Mouse (Mus musculus) heart, embryonic 12.5 days (tissue): ENCODE data around the gene Cd300ld3. TPM values are rescaled to one million over a fixed set of nuclear protein-coding genes. Genes with fewer than 3 reads are reported as not detected.
A peak's percentile ranks its signal among the peaks of the same experiment; 100 is the strongest.

Experiments used
- ATAC-seq: fragments of 200-750 bp; cut with Nextera tagmentation; 2 replicates; pipeline ENCODE4 v1.8.0; 2017; ENCODE audit warnings: moderate TSS enrichment, moderate library complexity; ENCODE audit not compliant: insufficient number of reproducible peaks, low FRiP score
- H3K27ac ChIP-seq: fragments of 300-500 bp; sonication (generic); 2 replicates; pipeline ENCODE4 v1.5.1; 2016; ENCODE audit warnings: mild to moderate bottlenecking, moderate library complexity; ENCODE audit not compliant: poor library complexity, severe bottlenecking
- H3K27me3 ChIP-seq: fragments of 300-500 bp; sonication (generic); replicated peaks from 2 replicates; pipeline ENCODE4 v1.6.1; 2016; ENCODE audit warnings: mild to moderate bottlenecking, moderate library complexity
- H3K36me3 ChIP-seq: fragments of 300-500 bp; sonication (generic); 2 replicates; pipeline ENCODE4 v1.6.1; 2016; ENCODE audit warnings: mild to moderate bottlenecking, moderate library complexity
- H3K4me1 ChIP-seq: fragments of 300-500 bp; sonication (generic); replicated peaks from 2 replicates; pipeline ENCODE4 v1.6.1; 2016; ENCODE audit warnings: mild to moderate bottlenecking
- H3K4me2 ChIP-seq: fragments of 300-500 bp; sonication (generic); 2 replicates; pipeline ENCODE4 v1.6.1; 2016; ENCODE audit warnings: mild to moderate bottlenecking, moderate library complexity
- H3K4me3 ChIP-seq: fragments of 300-500 bp; sonication (generic); 2 replicates; pipeline ENCODE4 v1.5.1; 2016; ENCODE audit warnings: mild to moderate bottlenecking
- H3K9ac ChIP-seq: fragments of 300-500 bp; sonication (generic); 2 replicates; pipeline ENCODE4 v1.6.1; 2016; ENCODE audit warnings: mild to moderate bottlenecking, moderate library complexity
- H3K9me3 ChIP-seq: fragments of 300-500 bp; sonication (generic); replicated peaks from 2 replicates; pipeline ENCODE4 v1.6.1; 2016; ENCODE audit warnings: mild to moderate bottlenecking, moderate library complexity
- WGBS: fragments of 180-500 bp; shearing (Covaris S2); methylation state at CpG from one replicate; pipeline ENCODE4 v1.1.7; 2016; 5-methylcytosine and 5-hydroxymethylcytosine counted together
- polyA plus RNA-seq: library from polyadenylated mRNA; unstranded; fragments of >200 nt; fragmentation: Nextera tagmentation; extraction: Ambion mirVana; gene quantifications from 2 replicates; pipeline ENCODE4 v1.2.1, GENCODE M21; 2016

Cd300ld3 gene
- polyA plus RNA-seq = not detected in 2 replicates

- no peaks in the 10 kb centered on the region for H3K9me3 ChIP-seq
- no peak within 1 kb of the TSS for H3K4me2 ChIP-seq
- H3K4me1 ChIP-seq = no peaks in the 10 kb centered on the region
- no peak for ATAC-seq
- H3K4me3 ChIP-seq = no peak within 1 kb of the TSS
- no peaks in the 10 kb centered on the region for H3K36me3 ChIP-seq
- H3K27me3 ChIP-seq = 0 out of 2 replicates have a peak, but pooled peaks cover 3% of the 10 kb centered on the region
- no peak within 1 kb of the TSS for H3K27ac ChIP-seq
- no peak within 1 kb of the TSS for H3K9ac ChIP-seq
- WGBS = 51% methylated on average over 2 of the region's 2 CpGs
Measured at GRCm38 (mm10) chr11:115048259-115048658, at the start of gene Cd300ld3. Gene Cd300ld3 (minus strand): TSS chr11:115048409.

- no peak for ATAC-seq
- Histone ChIP-seq H3K9ac (no peak overlapping the region), H3K27me3 (peaks cover 47% of the 10 kb centered on the region), H3K4me2 (peak overlapping the region; percentile 28; the same call in 1 of the 2 replicates), H3K27ac (no peak overlapping the region), H3K36me3 (no peaks in the 10 kb centered on the region), H3K9me3 (peaks cover 6% of the 10 kb centered on the region; the same call in 1 of the 2 replicates), H3K4me3 (no peak overlapping the region), H3K4me1 (peaks cover 9% of the 10 kb centered on the region; the same call in 1 of the 2 replicates)
- WGBS = 17% methylated on average over 4 of the region's 4 CpGs
Measured at GRCm38 (mm10) chr11:115092140-115092539, 43.9 kb upstream of the Cd300ld3 start.

- H3K9me3 ChIP-seq = peaks cover 6% of the 10 kb centered on the region; the same call in 1 of the 2 replicates
- no peaks in the 10 kb centered on the region for H3K36me3 ChIP-seq
- H3K4me3 ChIP-seq = no peak within 1 kb of the TSS
- peaks cover 47% of the 10 kb centered on the region for H3K27me3 ChIP-seq
- 2% methylated on average over 36 of the region's 36 CpGs for WGBS
- no peak within 1 kb of the TSS for H3K9ac ChIP-seq
- no peak for ATAC-seq
- H3K27ac ChIP-seq = no peak within 1 kb of the TSS
- peaks cover 9% of the 10 kb centered on the region; the same call in 1 of the 2 replicates for H3K4me1 ChIP-seq
- peak within 1 kb of the TSS; percentile 28 for H3K4me2 ChIP-seq
Measured at GRCm38 (mm10) chr11:115091362-115091901, 43.2 kb upstream of the Cd300ld3 start, which contains the start of gene Rab37. Gene Rab37 (plus strand): TSS chr11:115091431.

- Histone ChIP-seq H3K9ac (no peak overlapping the region), H3K27me3 (peaks cover 57% of the 10 kb centered on the region), H3K9me3 (peaks cover 6% of the 10 kb centered on the region; the same call in 1 of the 2 replicates), H3K4me2 (no peak overlapping the region), H3K4me1 (peaks cover 9% of the 10 kb centered on the region; the same call in 1 of the 2 replicates), H3K27ac (no peak overlapping the region), H3K4me3 (no peak overlapping the region), H3K36me3 (no peaks in the 10 kb centered on the region)
- no peak for ATAC-seq
- 65% methylated on average over 6 of the region's 6 CpGs for WGBS
Measured at GRCm38 (mm10) chr11:115089853-115090252, 41.6 kb upstream of the Cd300ld3 start.

- Histone ChIP-seq H3K4me3 (no peak overlapping the region), H3K36me3 (no peaks in the 10 kb centered on the region), H3K4me1 (no peaks in the 10 kb centered on the region), H3K27me3 (peaks cover 59% of the 10 kb centered on the region), H3K9ac (no peak overlapping the region), H3K27ac (no peak overlapping the region), H3K9me3 (peaks cover 4% of the 10 kb centered on the region; the same call in 1 of the 2 replicates), H3K4me2 (no peak overlapping the region)
- no peak for ATAC-seq
- WGBS = 57% methylated on average over 7 of the region's 7 CpGs
Measured at GRCm38 (mm10) chr11:115086213-115086612, 38.0 kb upstream of the Cd300ld3 start.

- H3K27ac ChIP-seq = no peak overlapping the region
- H3K9ac ChIP-seq = no peak overlapping the region
- H3K9me3 ChIP-seq = peaks cover 3% of the 10 kb centered on the region; the same call in 1 of the 2 replicates
- H3K36me3 ChIP-seq = no peaks in the 10 kb centered on the region
- no peaks in the 10 kb centered on the region for H3K4me1 ChIP-seq
- H3K27me3 ChIP-seq = peaks cover 47% of the 10 kb centered on the region
- no peak overlapping the region for H3K4me2 ChIP-seq
- no peak for ATAC-seq
- 65% methylated on average over 8 of the region's 8 CpGs for WGBS
- no peak overlapping the region for H3K4me3 ChIP-seq
Measured at GRCm38 (mm10) chr11:115085064-115085463, 36.9 kb upstream of the Cd300ld3 start.

- H3K27ac ChIP-seq = no peak overlapping the region
- H3K4me3 ChIP-seq = no peak overlapping the region
- 42% methylated on average over 12 of the region's 12 CpGs for WGBS
- H3K4me1 ChIP-seq = no peaks in the 10 kb centered on the region
- no peak overlapping the region for H3K9ac ChIP-seq
- no peak for ATAC-seq
- no peaks in the 10 kb centered on the region for H3K36me3 ChIP-seq
- H3K9me3 ChIP-seq = no peaks in the 10 kb centered on the region
- H3K27me3 ChIP-seq = peaks cover 44% of the 10 kb centered on the region
- no peak overlapping the region for H3K4me2 ChIP-seq
Measured at GRCm38 (mm10) chr11:115084595-115084994, 36.4 kb upstream of the Cd300ld3 start.

GRCm38 (mm10) chr11:115083376-115084139 is 35.3 kb upstream of the Cd300ld3 start:
- peak; percentile 36; the same call in 1 of the 2 replicates for ATAC-seq
- Histone ChIP-seq H3K27ac (no peak overlapping the region), H3K9me3 (no peaks in the 10 kb centered on the region), H3K27me3 (peaks cover 37% of the 10 kb centered on the region), H3K4me3 (no peak overlapping the region), H3K36me3 (no peaks in the 10 kb centered on the region), H3K4me2 (no peak overlapping the region), H3K9ac (no peak overlapping the region), H3K4me1 (no peaks in the 10 kb centered on the region)
- 41% methylated on average over 18 of the region's 18 CpGs for WGBS

- Histone ChIP-seq H3K9me3 (no peaks in the 10 kb centered on the region), H3K27me3 (peaks cover 33% of the 10 kb centered on the region), H3K36me3 (no peaks in the 10 kb centered on the region), H3K27ac (no peak overlapping the region), H3K4me1 (no peaks in the 10 kb centered on the region), H3K4me3 (no peak overlapping the region), H3K4me2 (no peak overlapping the region), H3K9ac (no peak overlapping the region)
- WGBS = 66% methylated on average over 6 of the region's 6 CpGs
- no peak for ATAC-seq
Measured at GRCm38 (mm10) chr11:115082196-115082595, 34.0 kb upstream of the Cd300ld3 start.

GRCm38 (mm10) chr11:115081373-115081772 is 33.2 kb upstream of the Cd300ld3 start:
- Histone ChIP-seq H3K4me2 (no peak overlapping the region), H3K36me3 (no peaks in the 10 kb centered on the region), H3K4me1 (no peaks in the 10 kb centered on the region), H3K9me3 (no peaks in the 10 kb centered on the region), H3K4me3 (no peak overlapping the region), H3K27ac (no peak overlapping the region), H3K27me3 (peaks cover 33% of the 10 kb centered on the region), H3K9ac (no peak overlapping the region)
- WGBS = 62% methylated on average over 3 of the region's 3 CpGs
- ATAC-seq = no peak

- Histone ChIP-seq H3K9me3 (no peaks in the 10 kb centered on the region), H3K27me3 (peaks cover 33% of the 10 kb centered on the region), H3K4me1 (no peaks in the 10 kb centered on the region), H3K9ac (no peak overlapping the region), H3K27ac (no peak overlapping the region), H3K4me3 (no peak overlapping the region), H3K36me3 (no peaks in the 10 kb centered on the region), H3K4me2 (no peak overlapping the region)
- ATAC-seq = no peak
- WGBS = 39% methylated on average over 13 of the region's 13 CpGs
Measured at GRCm38 (mm10) chr11:115080886-115081285, 32.7 kb upstream of the Cd300ld3 start.
